Mouse (Mus musculus): ENCODE results near the gene Mdga1.

- TF ChIP-seq POLR2A (IDR thresholded peaks at IDR 0.05; ENCODE audit: borderline replicate concordance, low read depth, low read length): no peak
- no peak for TF ChIP-seq CTCF (IDR thresholded peaks at IDR 0.05; ENCODE audit: low read depth, low read length)
Measured at GRCm38 (mm10) chr17:29994459-29994858, 24.6 kb upstream of the Mdga1 start.
